Mouse (Mus musculus) lung, postnatal 4 days (tissue): Measurements from ENCODE around the gene Hid1.
"Not testable (repeated sequence)": the region's sequence is repeated elsewhere in the genome, so short reads cannot be mapped to it uniquely, and the experiment has no call there.

ENCODE experiments used
- DNase-seq, 2 experiments: peaks; one replicate each; pipeline ENCODE4 v3.0.0; 2021

The Hid1 gene

DNA sequence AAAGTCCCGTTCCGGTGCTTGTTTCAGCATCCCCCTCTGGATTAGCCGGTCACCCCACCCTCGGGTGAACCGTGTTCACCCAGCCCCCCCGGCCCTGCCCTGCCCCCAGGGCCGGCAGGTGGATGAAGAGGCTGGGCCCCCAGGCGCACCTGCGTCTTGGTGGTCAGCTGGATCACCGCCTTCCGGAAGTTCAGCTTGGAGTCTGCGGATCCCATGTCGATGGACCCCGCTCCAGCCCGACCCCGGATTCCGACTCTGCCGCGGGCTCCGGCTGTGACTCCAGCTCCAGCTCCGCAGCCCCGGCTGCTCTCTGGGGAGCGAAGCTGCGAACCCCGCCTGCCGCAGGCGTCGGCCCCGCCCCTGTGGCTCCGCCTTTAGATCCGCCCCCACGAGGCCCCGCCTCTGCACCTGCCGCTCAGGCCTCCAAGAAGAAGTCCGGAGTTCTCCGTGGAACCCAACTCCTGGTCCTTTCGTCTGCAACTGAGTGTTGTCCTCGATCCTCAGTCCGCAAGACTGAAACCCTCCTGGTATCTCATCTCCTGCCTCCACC, at the start of gene Hid1:
TSS of gene Hid1 (minus strand) at position 362 of the 550 bp plus-strand sequence.
- peak; percentile 82 to 88 for DNase-seq

DNA sequence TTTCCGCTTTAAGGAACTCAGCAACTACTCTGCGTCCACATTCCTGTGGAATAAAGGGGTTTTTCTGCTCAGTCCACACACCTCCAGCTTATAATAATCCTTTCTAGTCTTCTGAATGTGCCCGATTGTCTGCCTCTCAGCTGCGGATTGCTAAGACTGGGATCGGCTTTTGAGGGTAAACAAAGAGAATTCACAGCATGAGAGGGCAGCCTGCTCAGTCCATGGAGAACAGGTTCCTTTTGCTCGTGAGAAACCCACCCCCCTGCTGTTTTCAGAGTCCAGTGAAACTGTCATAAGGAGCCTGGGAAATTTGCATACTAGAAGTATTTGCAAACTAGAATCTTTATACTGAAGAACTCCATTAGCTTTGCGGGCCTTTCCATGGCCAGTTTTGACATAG, 42.0 kb upstream of the Hid1 start:
- no peak for DNase-seq

DNA sequence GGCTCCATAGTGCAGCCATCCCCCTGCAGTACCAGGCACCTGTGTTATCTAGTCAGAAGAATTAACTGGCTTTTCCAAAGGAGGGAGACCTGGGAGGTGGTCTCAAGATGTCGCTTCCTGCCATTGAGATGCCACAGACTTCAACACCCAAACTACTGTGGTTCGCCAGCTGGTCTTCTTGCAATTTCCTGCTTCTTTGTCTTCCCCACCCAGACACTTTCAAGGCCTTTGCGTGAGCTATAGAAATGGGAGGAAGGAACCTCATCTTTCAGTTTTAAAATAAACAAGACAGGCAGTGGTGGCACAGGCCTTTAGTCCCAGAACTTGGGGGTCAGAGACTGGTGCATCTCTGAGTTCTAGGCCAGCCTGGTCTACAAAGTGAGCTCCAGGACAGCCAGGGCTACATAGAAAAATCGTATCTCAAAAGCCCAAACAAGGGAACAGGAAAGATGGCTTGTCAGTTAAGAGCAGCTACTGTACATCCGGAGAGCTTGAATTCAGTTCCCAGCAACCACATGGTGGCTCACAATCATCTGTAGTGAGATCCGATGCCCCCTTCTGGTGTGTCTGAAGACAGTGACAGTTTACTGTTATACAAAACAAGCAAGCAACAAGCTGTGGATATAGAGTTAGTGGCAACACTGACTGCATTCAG, 40.8 kb upstream of the Hid1 start:
- peak in 1 of 2 experiments; percentile 34 for DNase-seq

DNA sequence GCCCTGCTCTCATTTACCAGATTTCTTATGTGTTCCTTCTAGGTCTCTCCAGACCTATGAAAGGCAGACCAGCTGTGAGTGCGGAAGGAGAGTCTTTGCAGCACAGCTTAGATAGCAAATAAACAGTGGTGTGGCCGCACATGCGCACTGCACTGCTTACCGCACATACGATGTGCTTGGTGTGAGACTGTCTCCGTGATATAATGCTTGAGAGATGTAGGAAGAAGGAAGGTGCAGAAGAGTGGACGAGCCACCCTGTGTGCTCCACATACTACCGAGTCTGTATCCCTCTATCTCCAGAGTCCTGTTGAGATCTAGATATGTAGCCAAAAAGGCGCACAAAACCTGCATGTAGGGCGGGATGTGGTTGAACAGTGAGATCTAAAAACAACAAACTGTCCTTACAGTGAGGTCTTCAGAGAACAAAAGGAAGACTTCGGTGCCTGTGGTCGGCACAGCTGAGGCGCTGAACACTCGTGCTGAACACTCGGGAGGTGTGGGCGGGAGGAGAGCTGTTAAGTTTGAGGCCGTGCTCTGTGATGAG, 39.4 kb upstream of the Hid1 start:
- DNase-seq = peak in 1 of 2 experiments; percentile 24

DNA sequence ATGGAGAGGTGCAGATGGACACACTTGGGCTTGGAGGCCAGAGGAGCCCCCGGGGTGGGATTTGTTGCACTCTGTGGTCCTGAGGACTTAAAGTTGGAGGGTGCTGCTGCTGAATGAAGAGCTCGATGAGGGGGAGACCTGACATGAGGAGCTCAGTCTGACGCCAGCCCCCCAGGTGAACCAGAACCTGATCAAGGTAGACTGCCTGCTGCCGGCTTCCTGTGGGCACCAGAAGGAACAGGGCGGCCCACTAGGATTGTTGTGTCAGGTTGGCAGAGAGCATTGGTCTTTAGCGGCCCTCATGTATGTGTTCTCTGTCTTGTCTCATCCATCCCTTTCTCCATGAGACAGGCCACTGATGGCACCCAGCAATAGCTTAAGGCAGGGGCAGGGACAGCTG, 38.2 kb upstream of the Hid1 start:
- peak in 1 of 2 experiments; percentile 18 for DNase-seq

DNA sequence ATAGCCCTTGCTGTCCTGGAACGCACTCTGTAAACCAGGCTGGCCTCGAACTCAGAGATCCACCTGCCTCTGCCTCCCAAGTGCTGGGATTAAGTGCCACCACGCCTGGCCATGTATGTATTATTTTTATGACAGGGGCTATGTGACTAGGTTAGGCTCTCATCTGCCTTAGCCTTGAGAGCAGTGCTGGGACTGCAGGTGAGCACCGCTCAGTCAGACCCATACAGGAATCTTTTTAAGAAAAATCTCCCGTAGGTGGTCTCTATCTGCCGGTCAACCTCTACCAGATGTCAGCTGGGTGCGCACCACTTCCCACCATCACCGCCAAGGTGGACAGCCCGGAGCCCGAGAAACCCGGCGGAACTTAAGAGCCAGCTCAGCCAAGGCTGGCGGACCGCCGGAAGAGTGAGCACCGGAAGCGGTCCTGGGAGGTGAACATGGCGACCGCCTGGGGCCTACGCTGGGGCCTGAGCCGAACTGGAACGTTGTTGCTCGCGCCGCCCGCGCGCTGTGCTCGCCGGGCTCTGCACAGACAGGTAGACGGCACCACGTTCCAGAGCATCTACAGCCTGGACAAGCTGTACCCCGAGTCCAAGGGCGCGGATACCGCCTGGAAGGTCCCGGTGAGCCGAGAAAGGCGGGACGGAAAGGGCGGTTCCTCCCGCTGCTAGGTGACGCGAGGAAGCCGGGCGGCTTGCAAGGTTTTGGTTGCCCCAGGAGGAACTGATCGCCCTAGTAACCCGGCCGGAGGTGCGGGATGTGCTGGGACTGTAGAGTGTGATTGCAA, 36.0 kb upstream of the Hid1 start, which contains the start of gene Mrpl58:
TSS of gene Mrpl58 (plus strand) at position 415 of the 787 bp plus-strand sequence.
- DNase-seq = peak; percentile 90 to 91

DNA sequence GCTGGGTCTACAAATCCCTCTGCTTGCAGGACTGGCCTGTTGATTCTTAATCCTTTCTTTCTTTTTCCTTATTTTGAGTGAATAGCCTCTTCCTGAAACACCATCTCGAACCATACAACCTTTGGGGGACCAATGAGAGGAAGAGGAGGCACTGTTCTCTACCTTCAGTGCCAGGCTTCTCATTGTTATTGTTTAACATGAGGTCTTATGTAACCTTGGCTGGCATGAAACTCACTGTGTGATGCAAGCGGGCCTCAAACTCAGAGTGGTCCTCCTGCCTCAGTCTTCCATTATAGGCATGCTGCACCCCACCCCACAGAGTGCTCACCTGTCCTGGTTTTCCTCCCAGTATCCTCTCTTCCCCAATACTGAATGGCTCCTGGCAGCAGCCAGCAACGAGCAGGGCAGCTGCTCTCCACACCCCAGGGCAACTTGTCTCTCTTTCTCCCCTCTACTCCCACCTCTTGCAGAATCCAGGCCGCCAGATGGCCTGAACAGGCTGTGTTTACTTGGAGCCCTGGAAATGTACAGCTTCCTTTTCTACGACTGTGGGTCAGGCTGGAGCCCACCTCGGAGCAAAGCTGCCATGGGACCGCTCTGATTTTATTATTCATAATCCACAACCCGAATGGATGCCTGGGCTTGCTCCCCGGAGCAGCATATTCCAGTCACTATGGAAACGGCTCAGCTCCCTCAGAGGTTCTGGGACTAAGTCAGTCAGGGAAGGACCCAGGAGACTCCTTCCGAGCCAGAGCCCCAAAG, 33.3 kb upstream of the Hid1 start:
- DNase-seq = no peak

DNA sequence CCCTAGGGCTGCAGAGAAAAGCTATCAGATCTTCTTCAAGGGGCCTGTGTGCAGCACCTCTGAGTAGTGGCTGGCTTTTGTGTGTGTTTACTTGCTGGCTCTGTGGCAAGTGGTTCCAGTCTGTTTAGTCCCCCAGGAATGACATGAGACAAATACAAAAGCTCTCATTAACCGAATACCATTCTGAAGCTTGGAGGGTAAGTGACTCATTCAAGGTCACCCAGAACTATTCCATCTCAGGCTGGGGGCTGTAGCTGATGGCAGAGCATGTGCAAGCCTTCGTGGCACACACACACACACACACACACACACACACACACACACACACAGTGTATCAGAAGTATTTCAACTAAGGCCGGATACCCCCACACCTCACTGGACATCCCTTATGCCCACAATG, 32.6 kb upstream of the Hid1 start:
- no peak for DNase-seq

DNA sequence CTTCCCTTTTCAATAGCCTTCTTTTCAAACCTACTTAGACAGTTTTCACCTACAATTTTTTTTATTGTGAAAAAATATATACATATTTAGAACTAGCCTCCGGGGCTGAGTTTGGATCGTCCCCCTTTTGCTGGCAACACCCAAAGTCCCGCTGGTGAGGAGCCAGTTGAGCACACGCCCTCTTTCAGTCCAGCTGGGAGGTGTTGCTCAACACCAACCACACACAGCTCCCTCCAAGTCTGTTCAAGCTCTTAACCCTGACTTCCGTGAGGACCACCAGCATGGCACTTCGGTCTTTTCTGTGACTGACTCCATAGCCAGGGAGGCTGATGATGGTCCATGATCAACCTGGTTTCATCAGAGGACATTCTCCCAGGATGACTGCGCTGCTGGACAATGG, 30.5 kb upstream of the Hid1 start:
- peak; percentile 54 to 66 for DNase-seq

DNA sequence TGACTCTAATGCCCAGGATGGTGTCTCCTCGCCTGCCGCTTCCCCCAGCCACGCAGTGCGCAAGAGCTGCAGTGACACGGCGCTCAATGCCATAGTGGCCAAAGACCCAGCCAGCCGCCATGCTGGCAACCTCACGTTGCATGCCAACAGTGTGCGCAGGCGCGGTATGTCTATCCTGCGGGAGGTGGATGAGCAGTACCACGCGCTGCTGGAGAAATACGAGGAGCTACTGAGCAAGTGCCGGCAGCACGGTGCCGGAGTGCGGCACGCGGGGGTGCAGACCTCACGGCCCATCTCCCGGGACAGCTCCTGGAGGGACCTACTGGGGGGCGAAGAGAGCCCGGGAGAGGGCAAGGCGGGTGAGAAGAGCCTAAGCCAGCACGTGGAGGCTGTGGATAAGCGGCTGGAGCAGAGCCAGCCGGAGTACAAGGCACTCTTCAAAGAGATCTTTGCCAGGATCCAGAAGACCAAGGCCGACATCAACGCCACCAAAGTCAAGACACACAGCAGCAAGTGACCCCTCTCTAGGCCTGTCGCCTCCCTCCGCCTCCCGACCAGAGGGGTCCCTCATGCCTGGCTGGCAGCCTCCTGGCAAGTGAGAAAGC, 26.3 kb upstream of the Hid1 start:
- no peak for DNase-seq

DNA sequence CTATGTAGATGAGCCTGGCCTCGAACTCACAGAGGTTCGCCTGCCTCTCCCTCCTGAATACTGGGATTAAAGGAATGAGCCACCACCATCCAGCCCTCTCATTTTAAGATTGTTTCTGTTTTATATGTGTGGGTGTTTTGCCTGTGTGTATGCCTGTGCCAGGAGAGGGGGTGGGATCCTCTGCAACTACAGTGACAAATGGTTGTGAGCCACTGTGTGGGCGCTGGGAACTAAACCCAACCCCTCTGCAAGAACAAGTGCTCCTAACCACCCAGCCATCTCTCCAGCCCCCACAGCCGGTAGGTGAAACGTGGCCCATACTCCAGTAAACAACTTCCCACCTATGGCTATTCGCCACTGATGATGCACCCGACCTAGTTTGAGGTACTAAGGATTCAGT, 23.8 kb upstream of the Hid1 start:
- DNase-seq = no peak

DNA sequence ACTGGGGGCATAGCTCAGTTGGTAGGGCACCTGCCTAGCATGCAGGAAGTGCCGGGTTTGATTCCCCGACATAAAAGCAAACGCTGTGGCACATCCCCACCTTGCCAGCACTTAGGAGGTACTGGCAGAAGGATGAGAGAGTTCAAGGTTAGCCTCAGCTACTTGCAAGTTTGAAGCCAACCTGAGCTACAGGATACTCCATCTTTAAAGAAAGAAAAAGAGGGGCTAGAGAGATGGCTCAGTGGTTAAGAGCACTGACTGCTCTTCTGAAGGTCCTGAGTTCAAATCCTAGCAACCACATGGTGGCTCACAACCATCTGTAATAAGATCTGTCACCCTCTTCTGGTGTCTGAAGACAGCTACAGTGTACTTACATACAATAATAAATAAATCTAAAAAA, 19.3 kb upstream of the Hid1 start:
- not testable (repeated sequence) for DNase-seq

DNA sequence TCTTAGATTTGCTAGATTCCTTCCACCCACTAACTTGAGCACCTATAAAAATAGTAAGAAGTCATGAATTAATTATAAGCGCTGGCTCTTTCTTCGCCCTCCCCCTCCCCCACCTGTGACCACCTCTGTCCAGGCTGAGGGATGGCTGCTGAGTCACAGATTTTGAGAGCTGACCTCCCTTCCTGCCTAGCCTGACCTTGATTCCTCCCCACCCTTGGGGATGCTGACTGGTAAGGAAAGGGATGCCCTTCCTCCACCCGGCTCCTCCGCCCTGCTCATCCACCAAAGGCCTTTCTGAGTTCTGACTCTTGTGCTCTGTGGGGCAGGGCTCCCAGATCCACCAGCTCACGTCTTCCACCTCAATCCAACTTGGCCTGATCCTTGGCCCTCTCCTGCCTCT, 17.0 kb upstream of the Hid1 start:
- DNase-seq = peak in 1 of 2 experiments; percentile 12

DNA sequence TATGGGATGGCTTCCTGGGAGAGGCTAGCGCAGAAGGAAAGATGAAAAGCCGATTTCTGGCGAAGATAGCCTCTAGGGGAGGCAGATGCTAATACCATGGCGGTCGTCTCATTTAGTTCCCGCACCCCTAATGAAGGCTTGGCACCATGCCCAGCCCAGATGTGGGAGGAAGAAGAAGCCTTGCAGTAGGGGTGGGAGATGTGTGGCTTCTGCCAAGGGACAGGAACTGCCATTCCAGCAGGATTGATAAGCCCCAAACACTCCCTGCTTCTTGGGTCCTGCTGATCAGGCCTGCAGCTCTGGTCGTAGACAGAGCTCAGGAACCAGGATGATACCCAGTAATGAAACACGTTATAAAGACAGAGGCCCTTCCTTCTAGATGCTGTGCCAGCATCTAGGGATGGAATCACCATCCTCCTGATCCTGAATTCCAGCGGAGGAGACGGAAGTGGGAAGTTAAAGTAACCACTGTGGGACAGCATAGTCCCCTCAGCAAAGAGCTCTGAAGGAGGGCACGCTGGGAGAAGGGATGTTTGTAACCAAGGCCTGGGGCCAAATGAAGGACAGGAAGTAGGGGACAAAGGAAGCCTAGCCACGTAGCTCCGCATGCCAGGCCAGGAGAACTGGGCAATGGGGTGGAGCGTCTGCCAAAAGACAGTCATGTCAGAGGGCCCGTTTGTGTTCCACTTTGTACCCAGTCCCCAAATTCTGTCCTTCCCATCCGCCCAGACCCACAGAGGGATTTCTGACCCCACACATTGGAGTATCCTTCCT, 16.3 kb upstream of the Hid1 start:
- peak; percentile 64 to 72 for DNase-seq

DNA sequence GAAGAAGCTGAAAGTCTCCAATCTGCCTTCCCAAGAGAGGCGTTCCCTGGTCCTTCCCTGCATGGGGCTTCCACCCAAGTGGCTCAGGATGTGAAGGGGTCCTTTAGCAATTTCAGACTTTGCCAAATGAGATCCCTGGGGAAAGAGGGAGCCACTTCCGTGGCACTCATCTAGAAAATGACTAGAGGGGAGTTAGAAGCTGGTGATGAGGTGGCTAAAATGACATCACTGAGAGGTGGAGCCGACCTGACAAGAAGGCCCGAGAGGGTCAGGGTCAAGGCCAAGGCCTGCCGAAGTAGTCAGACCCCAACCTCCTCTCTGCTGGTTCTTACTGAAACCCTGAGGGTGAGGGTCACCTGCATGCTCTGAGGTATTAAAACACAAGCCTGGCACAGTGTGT, 15.3 kb upstream of the Hid1 start:
- DNase-seq = peak in 1 of 2 experiments; percentile 16

DNA sequence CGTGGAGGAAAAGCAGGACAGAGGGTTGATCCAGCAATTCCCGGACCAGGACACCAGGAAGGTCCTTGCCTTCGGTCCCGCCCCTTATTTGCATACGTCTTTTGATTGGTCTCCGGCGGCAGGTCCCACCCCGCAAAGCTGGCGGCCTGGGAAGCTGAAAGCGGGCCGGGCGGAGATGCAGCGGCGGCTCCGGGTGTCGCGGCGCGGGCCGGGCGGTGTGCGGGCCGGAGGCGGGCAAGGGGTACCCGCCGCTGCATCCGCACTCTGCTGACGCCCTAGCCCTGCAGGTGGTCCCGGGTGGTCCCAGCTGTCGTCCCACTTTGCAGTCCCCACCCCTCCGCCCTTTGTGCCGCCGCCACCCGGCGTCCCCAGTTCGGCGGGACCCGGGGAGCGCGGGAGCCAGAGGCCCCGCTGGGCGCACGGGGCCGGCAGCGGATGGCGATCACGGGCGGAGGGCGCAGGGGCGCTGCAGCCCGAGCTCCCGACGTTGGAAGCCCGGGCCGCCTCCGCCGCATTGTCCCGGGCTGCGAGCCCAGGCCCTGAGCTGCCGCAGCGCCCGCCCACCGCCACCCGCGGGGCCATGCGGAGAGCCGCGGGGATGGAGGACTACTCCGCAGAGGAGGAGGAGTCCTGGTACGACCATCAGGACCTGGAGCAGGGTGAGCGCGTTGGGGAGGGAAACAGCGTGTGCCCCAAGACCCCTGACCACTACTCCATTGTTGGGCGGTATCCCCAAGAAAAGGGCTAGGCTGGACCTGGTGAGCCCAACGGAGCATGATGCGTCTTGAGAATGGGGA, 14.4 kb upstream of the Hid1 start, which contains the start of gene Cdr2l:
TSS of gene Cdr2l (plus strand) at position 174 of the 797 bp plus-strand sequence.
- peak; percentile 94 for DNase-seq

DNA sequence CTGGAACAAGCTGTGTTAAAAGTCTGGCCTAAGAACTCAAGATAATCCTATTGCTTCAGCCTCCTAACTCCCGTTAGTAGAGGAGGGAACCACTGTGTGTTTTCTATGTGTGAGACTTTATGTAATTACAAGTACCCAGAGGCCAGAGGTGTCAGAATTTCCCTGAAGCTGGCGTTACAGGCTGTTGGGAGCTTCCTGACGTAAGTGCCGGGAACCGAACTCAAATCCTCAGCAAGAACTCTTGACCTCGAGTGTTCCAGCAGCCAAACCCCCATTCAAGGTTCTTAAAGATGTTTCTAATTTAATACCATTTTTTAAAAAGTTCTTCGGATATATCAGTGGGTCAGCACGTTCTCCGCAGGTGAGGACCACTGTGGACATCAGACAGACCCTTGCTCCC, 13.7 kb upstream of the Hid1 start:
- DNase-seq = no peak

DNA sequence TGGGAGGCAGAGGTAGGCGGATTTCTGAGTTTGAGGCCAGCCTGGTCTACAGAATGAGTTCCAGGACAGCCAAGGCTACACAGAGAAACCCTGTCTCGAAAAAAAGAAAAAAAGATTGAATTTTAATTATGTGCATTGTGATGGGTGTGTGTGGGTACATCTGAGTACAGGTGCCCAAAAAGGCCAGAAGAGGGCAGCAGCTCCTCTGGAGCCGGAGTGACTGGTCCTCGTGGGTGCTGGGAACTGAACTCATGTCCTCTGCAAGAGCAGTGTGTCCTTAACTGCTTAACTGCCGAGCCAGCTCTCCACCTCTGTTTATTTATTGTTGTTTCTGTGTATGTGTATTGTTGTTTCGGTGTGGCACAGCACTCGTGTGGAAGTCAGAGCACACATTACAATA, 10.3 kb upstream of the Hid1 start:
- DNase-seq = no peak

DNA sequence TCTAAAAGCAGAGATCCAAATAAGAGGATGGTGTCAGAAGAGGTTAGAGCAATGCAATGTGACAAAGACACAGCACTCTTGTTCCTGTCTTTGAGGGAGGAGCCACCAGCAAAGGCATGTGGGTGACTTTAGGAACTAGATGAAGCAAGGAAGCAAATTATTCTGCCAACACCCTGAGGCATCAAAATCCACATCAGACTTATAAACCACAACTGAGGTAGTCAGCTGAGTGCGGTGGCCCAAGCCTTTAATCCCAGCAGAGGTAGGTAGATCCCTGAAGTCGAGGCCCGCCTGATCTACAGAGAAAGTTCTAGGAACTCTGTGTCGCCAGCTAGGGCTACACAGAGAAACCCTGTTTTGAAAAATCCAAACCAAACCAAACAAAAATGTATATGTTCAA, 9.7 kb upstream of the Hid1 start:
- no peak for DNase-seq

DNA sequence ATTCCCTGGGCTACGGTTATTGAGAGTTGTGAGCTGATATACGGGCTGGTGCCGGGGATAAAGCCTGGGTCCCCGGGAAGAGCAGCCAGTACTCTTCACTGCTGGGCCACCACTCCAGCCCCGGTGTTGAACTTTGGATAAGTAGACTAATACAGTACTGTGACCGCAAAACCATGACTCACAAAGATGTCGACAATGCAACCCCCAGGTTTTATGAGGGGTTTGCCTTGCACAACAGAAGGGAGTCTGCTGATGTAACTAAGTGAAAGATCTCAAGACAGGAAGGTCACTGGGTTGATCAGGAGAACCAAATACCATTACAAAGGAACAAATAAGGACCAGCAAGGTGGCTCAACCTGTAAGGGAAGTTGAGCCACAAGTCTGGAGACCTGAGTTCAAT, 9.2 kb upstream of the Hid1 start:
- DNase-seq = no peak
